Mouse (Mus musculus) liver, embryonic 11.5 days (tissue): ENCODE measurements at regions not wholly inside any gene's neighbourhood (a gene's known extent, or its start where the extent isn't known, plus 50 kb on each side); places are given as distances from the start of the nearest gene placed in this dataset.

Experiments
- ATAC-seq: fragments of 200-750 bp; cut with Nextera tagmentation; replicated peaks from 2 replicates; pipeline ENCODE4 v1.8.0; 2017; ENCODE audit warnings: moderate number of reproducible peaks, mild to moderate bottlenecking, moderate TSS enrichment, moderate library complexity; ENCODE audit not compliant: low FRiP score
- DNase-seq: peaks from one replicate; pipeline ENCODE4 v3.0.0-alpha.2; 2017; ENCODE audit warnings: low spot score
- H3K27ac ChIP-seq: fragments of 300-500 bp; sonication (generic); 2 replicates; pipeline ENCODE4 v1.5.1; 2014; ENCODE audit warnings: mild to moderate bottlenecking, low read depth, low read length, control low read depth
- H3K27me3 ChIP-seq: fragments of 300-500 bp; sonication (generic); replicated peaks from 2 replicates; pipeline ENCODE4 v1.6.1; 2014; ENCODE audit warnings: low read length, mixed read lengths; ENCODE audit not compliant: control insufficient read depth, insufficient read depth
- H3K36me3 ChIP-seq: fragments of 300-500 bp; sonication (generic); 2 replicates; pipeline ENCODE4 v1.6.1; 2014; ENCODE audit warnings: mild to moderate bottlenecking, low read length, moderate library complexity, mixed read lengths; ENCODE audit not compliant: control insufficient read depth, insufficient read depth
- H3K4me1 ChIP-seq: fragments of 300-500 bp; sonication (generic); replicated peaks from 2 replicates; pipeline ENCODE4 v1.6.1; 2014; ENCODE audit warnings: low read length, mixed read lengths; ENCODE audit not compliant: control insufficient read depth, insufficient read depth
- H3K4me2 ChIP-seq: fragments of 300-500 bp; sonication (generic); 2 replicates; pipeline ENCODE4 v1.6.1; 2014; ENCODE audit warnings: mild to moderate bottlenecking, control low read depth, moderate library complexity
- H3K4me3 ChIP-seq: fragments of 300-500 bp; sonication (generic); 2 replicates; pipeline ENCODE4 v1.5.1; 2014; ENCODE audit warnings: low read depth, low read length, control low read depth
- H3K9ac ChIP-seq: fragments of 300-500 bp; sonication (generic); 2 replicates; pipeline ENCODE4 v1.6.1; 2014; ENCODE audit warnings: low read depth, low read length, control low read depth
- H3K9me3 ChIP-seq: fragments of 300-500 bp; sonication (generic); 2 replicates; pipeline ENCODE4 v1.6.1; 2016; ENCODE audit warnings: low read length, inconsistent platforms, mixed read lengths; ENCODE audit not compliant: control insufficient read depth
- WGBS: fragments of 180-500 bp; shearing (Covaris S2); extraction: QIAGEN DNeasy Blood & Tissue Kit; methylation state at CpG from one replicate; pipeline ENCODE4 v1.1.7; 2014; 5-methylcytosine and 5-hydroxymethylcytosine counted together

DNA sequence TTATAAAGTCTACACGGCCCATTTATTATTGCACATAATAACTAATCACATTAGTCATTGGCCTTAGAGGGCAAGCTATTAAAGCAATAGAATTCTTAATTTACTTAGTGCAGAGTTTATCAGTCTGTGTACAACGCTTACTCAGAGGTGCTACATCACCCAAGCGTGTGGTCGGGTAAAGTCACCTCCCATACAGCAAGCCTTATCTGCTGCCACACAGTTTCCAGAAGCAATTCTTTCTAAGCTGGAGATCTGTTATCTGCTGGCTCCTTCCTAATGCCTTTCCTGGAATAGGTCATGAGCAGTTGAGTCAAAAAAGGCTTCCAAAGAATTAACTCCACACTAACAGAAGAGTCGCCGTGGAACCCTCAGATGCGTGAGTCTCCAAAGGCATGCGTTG is 371.4 kb upstream of the Runx1 start:
- peak; percentile 99 for ATAC-seq
- H3K4me3 ChIP-seq: no peak overlapping the region
- H3K4me2 ChIP-seq: peak overlapping the region; percentile 42
- DNase-seq: no peak
- H3K36me3 ChIP-seq: no peaks in the 10 kb centered on the region
- H3K4me1 ChIP-seq: peaks cover 14% of the 10 kb centered on the region
- no peak overlapping the region for H3K9ac ChIP-seq
- 35% methylated on average over 8 of the region's 8 CpGs for WGBS
- H3K9me3 ChIP-seq: no peaks in the 10 kb centered on the region
- H3K27me3 ChIP-seq: no peaks in the 10 kb centered on the region
- H3K27ac ChIP-seq: peak overlapping the region; percentile 64

DNA sequence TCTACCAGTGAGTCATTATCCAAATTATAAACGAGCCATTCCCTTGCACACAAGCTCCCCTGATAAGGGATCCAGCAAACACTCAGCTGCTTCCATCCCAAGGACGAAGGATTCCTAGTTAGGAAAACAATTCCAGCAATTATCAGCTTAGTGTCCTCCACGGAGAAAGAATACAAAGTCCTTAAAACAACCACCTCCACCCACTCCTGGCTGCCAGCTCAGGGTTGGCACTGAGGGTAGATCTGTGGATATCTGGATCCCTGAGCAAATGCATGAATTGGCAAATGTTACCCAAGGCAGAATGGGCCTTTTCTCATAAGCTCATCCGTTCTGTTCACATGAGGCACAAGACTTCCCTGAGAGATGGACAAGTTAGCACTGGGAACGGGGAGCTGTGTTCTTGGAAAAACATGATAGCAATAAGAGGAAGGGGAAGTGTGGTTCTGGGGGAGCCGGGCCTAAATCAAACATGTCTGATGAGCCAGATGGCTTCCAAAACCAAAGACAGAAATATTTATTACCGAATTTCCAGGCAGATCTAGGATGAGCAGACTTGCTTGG is 368.1 kb upstream of the Runx1 start:
- Histone ChIP-seq H3K9me3 (no peaks in the 10 kb centered on the region), H3K36me3 (no peaks in the 10 kb centered on the region), H3K27ac (no peak overlapping the region), H3K4me3 (no peak overlapping the region), H3K4me1 (peaks cover 14% of the 10 kb centered on the region), H3K4me2 (no peak overlapping the region), H3K9ac (no peak overlapping the region), H3K27me3 (no peaks in the 10 kb centered on the region; the same call in 1 of the 2 replicates)
- DNase-seq (no peak), ATAC-seq (no peak)
- WGBS: 57% methylated on average over 7 of the region's 7 CpGs

DNA sequence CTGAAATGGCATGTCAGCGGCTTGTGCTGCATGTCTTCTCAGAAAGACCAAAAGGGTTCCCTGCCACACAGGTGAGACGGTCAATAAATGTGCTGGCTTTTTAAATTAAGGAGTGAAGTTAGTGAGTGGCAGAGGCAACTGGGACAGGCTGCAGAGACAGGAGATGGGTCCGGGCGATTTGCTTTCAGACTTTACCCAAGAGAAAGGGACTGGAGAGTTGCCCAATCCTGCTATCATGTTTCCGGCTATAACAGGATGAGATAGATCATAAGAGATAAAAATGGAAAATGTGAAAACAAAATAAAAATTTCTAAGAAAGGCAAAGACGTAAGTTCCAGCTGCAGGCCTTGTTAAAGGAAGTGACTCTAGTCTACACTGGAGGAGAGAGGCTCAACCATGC is 367.3 kb upstream of the Runx1 start:
- DNase-seq (no peak), ATAC-seq (no peak)
- Histone ChIP-seq H3K9ac (no peak overlapping the region), H3K27ac (no peak overlapping the region), H3K27me3 (no peaks in the 10 kb centered on the region; the same call in 1 of the 2 replicates), H3K4me3 (no peak overlapping the region), H3K4me1 (peaks cover 14% of the 10 kb centered on the region), H3K4me2 (no peak overlapping the region), H3K9me3 (no peaks in the 10 kb centered on the region), H3K36me3 (no peaks in the 10 kb centered on the region)
- WGBS: 80% methylated on average over 6 of the region's 6 CpGs

DNA sequence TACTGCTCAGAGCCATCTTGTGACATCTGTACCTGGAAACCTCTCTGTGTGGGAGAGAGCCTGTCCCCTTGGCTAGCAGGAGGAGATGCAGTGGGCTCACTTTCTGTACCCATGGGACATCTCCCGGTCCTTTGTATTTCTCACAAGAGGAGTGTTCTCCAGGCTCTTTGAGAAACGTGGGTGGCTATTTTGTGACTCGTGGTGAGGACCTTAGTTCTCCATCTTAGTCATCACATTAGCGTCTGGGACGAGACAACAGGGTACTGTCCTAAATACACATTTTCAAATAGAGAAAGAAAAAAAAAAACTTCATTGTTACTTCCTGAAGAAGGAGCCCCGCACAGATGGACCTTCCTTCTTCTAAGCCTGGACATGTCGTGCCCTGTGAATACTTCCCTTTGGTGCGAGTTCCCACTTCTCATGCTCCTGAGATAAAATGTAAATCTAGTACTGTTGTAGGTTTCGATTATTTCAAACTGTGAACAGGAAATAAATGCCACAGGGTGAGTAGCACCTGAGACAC is 366.8 kb upstream of the Runx1 start:
- ATAC-seq (no peak), DNase-seq (no peak)
- Histone ChIP-seq H3K36me3 (no peaks in the 10 kb centered on the region), H3K27ac (no peak overlapping the region), H3K9me3 (no peaks in the 10 kb centered on the region), H3K4me3 (no peak overlapping the region), H3K4me2 (no peak overlapping the region), H3K9ac (no peak overlapping the region), H3K27me3 (no peaks in the 10 kb centered on the region; the same call in 1 of the 2 replicates), H3K4me1 (peaks cover 9% of the 10 kb centered on the region)
- 63% methylated on average over 9 of the region's 9 CpGs for WGBS

DNA sequence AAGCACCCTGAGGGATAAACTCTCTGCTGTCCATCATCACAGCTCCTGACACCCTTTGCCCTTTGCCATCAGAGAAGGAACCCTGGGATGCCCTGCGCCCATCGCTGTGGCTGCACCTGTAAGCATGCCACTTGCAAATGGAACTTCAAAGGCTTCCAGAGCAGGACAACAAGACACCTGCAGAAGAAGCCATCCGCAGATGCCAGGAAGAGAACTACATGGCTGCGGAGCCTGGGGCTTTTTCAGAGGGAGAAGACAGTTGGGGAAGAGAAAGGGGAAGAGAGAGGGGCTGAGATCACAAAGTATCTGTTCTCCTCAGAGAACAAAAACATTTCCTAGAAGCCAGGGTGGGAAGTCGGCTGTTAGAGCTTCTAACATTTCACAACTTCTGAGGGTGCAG is 365.2 kb upstream of the Runx1 start:
- H3K9me3 ChIP-seq: no peaks in the 10 kb centered on the region
- no peak overlapping the region for H3K27ac ChIP-seq
- DNase-seq (no peak), ATAC-seq (no peak)
- H3K9ac ChIP-seq: no peak overlapping the region
- no peak overlapping the region for H3K4me2 ChIP-seq
- no peaks in the 10 kb centered on the region for H3K36me3 ChIP-seq
- 66% methylated on average over 5 of the region's 5 CpGs for WGBS
- H3K27me3 ChIP-seq: no peaks in the 10 kb centered on the region; the same call in 1 of the 2 replicates
- H3K4me3 ChIP-seq: no peak overlapping the region
- no peaks in the 10 kb centered on the region for H3K4me1 ChIP-seq

DNA sequence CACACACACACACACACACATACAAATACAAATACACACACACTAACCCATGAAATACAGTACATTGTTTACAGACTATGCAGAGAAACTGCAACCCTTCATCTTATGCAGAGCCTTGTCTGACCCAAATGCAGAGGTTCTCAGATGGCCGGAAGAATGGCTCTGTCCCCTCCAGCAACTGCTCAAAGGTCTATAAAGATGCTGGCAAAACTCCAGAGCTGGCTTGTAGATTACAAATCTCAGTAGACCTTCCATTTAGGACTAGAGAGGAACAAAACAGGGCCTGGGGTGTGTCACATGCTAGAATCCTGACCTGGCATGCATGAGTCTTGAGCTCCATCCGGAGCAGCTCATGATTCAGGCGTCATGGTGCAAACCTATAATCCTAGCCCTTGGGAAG is 364.4 kb upstream of the Runx1 start:
- DNase-seq (no peak), ATAC-seq (no peak)
- 81% methylated on average over 3 of the region's 3 CpGs for WGBS
- no peaks in the 10 kb centered on the region for H3K9me3 ChIP-seq
- H3K9ac ChIP-seq: no peak overlapping the region
- no peaks in the 10 kb centered on the region for H3K36me3 ChIP-seq
- no peak overlapping the region for H3K27ac ChIP-seq
- H3K4me3 ChIP-seq: no peak overlapping the region
- H3K27me3 ChIP-seq: no peaks in the 10 kb centered on the region; the same call in 1 of the 2 replicates
- H3K4me2 ChIP-seq: no peak overlapping the region
- H3K4me1 ChIP-seq: no peaks in the 10 kb centered on the region

DNA sequence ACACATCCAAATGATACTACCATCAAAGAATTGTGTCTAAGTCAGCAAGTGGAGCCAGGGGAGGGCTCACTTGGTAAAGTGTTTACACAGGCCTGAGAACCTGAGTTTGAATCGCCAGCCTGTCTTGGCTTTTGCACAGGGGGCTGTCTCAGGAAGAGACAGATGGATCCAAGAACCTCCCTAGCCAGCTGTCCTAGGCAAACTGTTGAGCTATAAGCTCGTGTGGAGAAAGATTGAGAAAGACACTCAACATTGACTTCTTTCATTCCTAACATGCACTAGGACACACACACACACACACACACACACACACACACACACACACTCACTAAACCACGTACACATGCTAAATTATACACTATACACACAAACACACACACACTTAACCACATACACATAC is 363.9 kb upstream of the Runx1 start:
- DNase-seq (no peak), ATAC-seq (no peak)
- Histone ChIP-seq H3K36me3 (no peaks in the 10 kb centered on the region), H3K4me2 (no peak overlapping the region), H3K27ac (no peak overlapping the region), H3K4me1 (no peaks in the 10 kb centered on the region), H3K4me3 (no peak overlapping the region), H3K9me3 (no peaks in the 10 kb centered on the region), H3K9ac (no peak overlapping the region), H3K27me3 (no peaks in the 10 kb centered on the region; the same call in 1 of the 2 replicates)
- 78% methylated on average over 3 of the region's 3 CpGs for WGBS

DNA sequence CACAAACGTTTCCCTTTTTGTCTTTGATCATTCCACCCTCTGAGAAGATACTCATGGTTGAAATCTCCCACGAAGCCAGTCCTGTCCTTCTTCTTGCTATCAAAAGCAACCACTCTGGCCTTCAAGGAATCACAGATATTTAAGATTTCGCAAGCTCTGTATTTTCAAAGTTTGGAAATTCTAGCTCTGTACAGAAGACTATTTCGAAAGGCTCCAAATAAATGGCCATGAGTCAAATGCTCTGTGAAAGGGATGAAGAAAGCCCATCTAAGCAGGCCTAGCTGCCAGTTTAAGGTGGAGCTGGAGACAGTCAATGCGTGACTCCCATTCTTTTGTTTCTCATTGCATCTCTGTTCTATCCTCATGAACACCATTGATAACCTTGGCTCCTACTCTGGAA is 363.5 kb upstream of the Runx1 start:
- ATAC-seq: no peak
- H3K27ac ChIP-seq: no peak overlapping the region
- H3K9me3 ChIP-seq: no peaks in the 10 kb centered on the region
- no peaks in the 10 kb centered on the region; the same call in 1 of the 2 replicates for H3K27me3 ChIP-seq
- H3K4me1 ChIP-seq: no peaks in the 10 kb centered on the region
- no peak overlapping the region for H3K4me3 ChIP-seq
- no peaks in the 10 kb centered on the region for H3K36me3 ChIP-seq
- H3K4me2 ChIP-seq: no peak overlapping the region
- 77% methylated on average over 5 of the region's 5 CpGs for WGBS
- no peak overlapping the region for H3K9ac ChIP-seq
- DNase-seq: no peak

DNA sequence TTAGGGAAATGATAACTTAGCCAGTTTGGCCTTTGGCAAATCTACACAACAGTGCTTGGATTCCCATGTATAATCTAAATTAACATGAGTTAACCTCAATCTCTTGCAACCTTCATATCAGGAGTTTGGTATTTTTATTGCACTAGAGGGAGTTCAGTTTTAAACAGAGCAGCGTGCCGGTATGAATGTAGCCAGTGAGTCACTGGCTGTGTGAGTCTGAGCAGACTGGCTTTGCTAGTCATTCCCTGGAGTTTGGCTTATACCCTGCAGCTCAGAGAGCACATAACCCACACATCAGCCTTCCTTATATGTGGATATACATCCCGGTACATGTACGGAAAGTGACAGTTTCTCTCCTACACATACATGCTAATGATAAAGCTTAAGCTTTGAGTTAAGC is 360.6 kb upstream of the Runx1 start:
- DNase-seq: no peak
- Histone ChIP-seq H3K27me3 (no peaks in the 10 kb centered on the region), H3K4me1 (no peaks in the 10 kb centered on the region), H3K9ac (no peak overlapping the region), H3K36me3 (no peaks in the 10 kb centered on the region), H3K4me3 (no peak overlapping the region), H3K4me2 (no peak overlapping the region), H3K27ac (no peak overlapping the region), H3K9me3 (no peaks in the 10 kb centered on the region)
- ATAC-seq: no peak
- WGBS: 87% methylated on average over 4 of the region's 4 CpGs
